Mouse (Mus musculus) left cerebral cortex, postnatal 10 days (tissue): Measurements from ENCODE around the gene Lats2. TPM values are rescaled to one million over a fixed set of nuclear protein-coding genes. Genes with fewer than 3 reads are reported as not detected.
"Not testable (repeated sequence)": the region's sequence is repeated elsewhere in the genome, so short reads cannot be mapped to it uniquely, and the experiment has no call there.

Experiments used
- DNase-seq, 2 experiments: peaks; one replicate each; pipeline ENCODE4 v3.0.0; 2021 to 2022; ENCODE audit warnings: low spot score in 2 of 2, mixed read lengths in 1 of 2; ENCODE audit errors: extremely low spot score in 1 of 2
- intact Hi-C: fragments of 180-260 bp; cut with DNase I; formaldehyde crosslinking; loops from one replicate; pipeline ENCODE4 v1.15.1; 2025
- total RNA-seq, 2 experiments: library from RNA; stranded (reverse); gene quantifications; 2 replicates each; pipeline ENCODE4 v1.2.3; 2021

Gene Lats2
- 10 to 100 TPM in 1 of 2 experiments, 1 to 10 TPM in 1; 9.6 to 14.4 TPM for total RNA-seq

- no peak for DNase-seq
- intact Hi-C loops: no loop called here
These were observed at the start of gene Lats2 for GRCm38 (mm10) chr14:57758237-57758636. TSS of gene Lats2 (minus strand) at chr14:57758388.

- no peak for DNase-seq
- intact Hi-C loops: no loop called here
These were observed 45.5 kb upstream of the Lats2 start for GRCm38 (mm10) chr14:57803731-57804130.

- peak; percentile 98 for DNase-seq
- intact Hi-C loops: loop anchor here (5.0 kb wide), 1 partner anchor 51 kb away; the partner anchor contains the start of gene Gm49361
These were observed 40.1 kb upstream of the Lats2 start, which contains the start of gene Sap18 for GRCm38 (mm10) chr14:57797991-57798931. TSS of gene Sap18 (plus strand) at chr14:57798180.

GRCm38 (mm10) chr14:57797551-57797950, 39.4 kb upstream of the Lats2 start:
- DNase-seq: no peak
- intact Hi-C loops: loop anchor here (5.0 kb wide), 1 partner anchor 50 kb away; the partner anchor contains the start of gene Gm49361

GRCm38 (mm10) chr14:57791171-57791570, 33.0 kb upstream of the Lats2 start:
- intact Hi-C loops: no loop called here
- no peak for DNase-seq

- intact Hi-C loops: no loop called here
- no peak for DNase-seq
These were observed 31.6 kb upstream of the Lats2 start for GRCm38 (mm10) chr14:57789759-57790158.

GRCm38 (mm10) chr14:57789311-57789710, 31.1 kb upstream of the Lats2 start:
- DNase-seq: no peak
- intact Hi-C loops: no loop called here

- DNase-seq: no peak
- intact Hi-C loops: no loop called here
These were observed 29.2 kb upstream of the Lats2 start for GRCm38 (mm10) chr14:57787406-57787805.

GRCm38 (mm10) chr14:57772157-57772815, 14.1 kb upstream of the Lats2 start:
- intact Hi-C loops: no loop called here
- no peak for DNase-seq

GRCm38 (mm10) chr14:57769102-57769501, 10.9 kb upstream of the Lats2 start:
- DNase-seq: no peak
- intact Hi-C loops: no loop called here

GRCm38 (mm10) chr14:57760447-57761412, 2.5 kb upstream of the Lats2 start:
- intact Hi-C loops: no loop called here

GRCm38 (mm10) chr14:57756094-57756493, 2.1 kb downstream of the Lats2 start:
- intact Hi-C loops: no loop called here
- no peak for DNase-seq

More at GRCm38 (mm10) chr14:57760447-57761412, 2.5 kb upstream of the Lats2 start:
- DNase-seq: no peak

GRCm38 (mm10) chr14:57755661-57756060, 2.5 kb downstream of the Lats2 start:
- DNase-seq: no peak
- intact Hi-C loops: no loop called here

GRCm38 (mm10) chr14:57753351-57753992, 4.7 kb downstream of the Lats2 start:
- intact Hi-C loops: no loop called here
- no peak for DNase-seq

- intact Hi-C loops, DNase-seq: not testable (repeated sequence)
These were observed 7.2 kb downstream of the Lats2 start for GRCm38 (mm10) chr14:57751006-57751405.

GRCm38 (mm10) chr14:57749501-57749900, 8.7 kb downstream of the Lats2 start:
- no peak for DNase-seq
- intact Hi-C loops: loop anchor here (5.0 kb wide), 2 partner anchors 48 to 67 kb away; partner anchors contain the start of gene Sap18

- intact Hi-C loops: loop anchor here (5.0 kb wide), 2 partner anchors 51 to 64 kb away; partner anchors contain the start of gene Sap18
- peak; percentile 75 to 95 for DNase-seq
These were observed 12.0 kb downstream of the Lats2 start, which contains the start of gene Gm49361 for GRCm38 (mm10) chr14:57746001-57746771. TSS of gene Gm49361 (minus strand) at chr14:57746103.
